Mouse (Mus musculus) Muller cell, postnatal 12 days (primary cell): ENCODE measurements around the gene Btbd6.

Experiments
- DNase-seq: peaks from one replicate; pipeline ENCODE4 v3.0.0-alpha.2; 2015; ENCODE audit errors: inconsistent ontology term

Gene Btbd6

GRCm38 (mm10) chr12:112952926-112953565, 23.2 kb upstream of the Btbd6 start:
- DNase-seq, result no peak

DNA sequence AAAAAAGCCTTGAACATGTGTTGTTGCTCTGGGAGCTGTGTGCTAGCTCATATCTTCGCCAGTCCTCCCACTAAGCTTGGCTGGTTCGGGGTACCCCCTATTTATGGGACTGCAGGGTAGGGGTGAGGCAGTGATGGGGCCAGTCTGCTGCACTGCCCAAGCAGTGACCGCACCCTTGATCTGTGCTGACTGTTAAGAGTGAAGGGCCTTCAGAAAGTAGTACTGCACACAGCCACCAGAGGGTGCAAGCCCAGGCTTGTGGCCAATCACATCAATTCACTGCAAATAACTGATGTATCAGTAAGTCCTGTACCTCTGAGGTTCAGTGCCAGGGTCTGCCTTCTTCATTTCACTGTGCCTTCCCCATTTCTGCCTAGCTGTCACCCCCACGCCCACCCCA, 20.5 kb upstream of the Btbd6 start:
- peak; percentile 50 for DNase-seq

DNA sequence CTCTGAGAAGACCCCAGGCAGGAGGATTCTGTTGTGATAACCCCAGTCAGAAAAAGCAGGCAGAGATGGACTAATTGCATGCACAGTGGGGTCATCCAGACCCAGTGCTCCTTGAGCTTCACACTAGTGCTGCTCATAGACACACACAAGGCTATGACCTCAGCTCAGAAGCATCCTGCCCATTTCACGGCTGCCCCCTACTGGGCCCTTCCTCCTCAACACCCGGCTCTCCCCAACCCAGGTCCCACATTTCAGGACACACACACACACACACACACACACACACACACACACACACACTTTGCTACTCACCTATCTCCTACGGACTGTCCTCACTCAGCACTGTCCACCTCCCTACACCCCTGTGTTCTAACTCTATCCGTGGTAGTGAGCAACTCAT, 18.0 kb upstream of the Btbd6 start:
- peak; percentile 54 for DNase-seq

DNA sequence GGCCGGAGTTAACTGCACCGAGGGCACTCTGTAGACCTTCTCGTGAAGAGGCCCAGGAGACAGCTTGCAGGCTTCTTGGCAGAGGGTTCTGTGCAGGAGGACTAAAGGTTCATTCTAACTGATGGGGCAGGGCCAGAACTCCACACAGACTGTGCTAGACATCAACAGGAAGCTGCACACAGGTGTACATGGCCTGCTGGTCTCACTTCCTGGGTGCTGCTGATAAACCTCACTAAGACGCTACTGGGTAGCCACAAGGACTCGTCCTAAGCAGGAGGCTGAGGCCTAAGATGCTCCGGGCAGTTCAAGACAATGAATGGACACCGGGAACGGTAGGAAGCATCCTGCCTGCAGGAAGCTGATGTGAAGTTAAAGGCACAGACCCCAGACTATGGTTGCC, 16.9 kb upstream of the Btbd6 start:
- no peak for DNase-seq

GRCm38 (mm10) chr12:112961428-112961827, 14.9 kb upstream of the Btbd6 start:
- DNase-seq, result peak; percentile 66

GRCm38 (mm10) chr12:112961872-112962271, 14.4 kb upstream of the Btbd6 start:
- DNase-seq, result no peak

DNA sequence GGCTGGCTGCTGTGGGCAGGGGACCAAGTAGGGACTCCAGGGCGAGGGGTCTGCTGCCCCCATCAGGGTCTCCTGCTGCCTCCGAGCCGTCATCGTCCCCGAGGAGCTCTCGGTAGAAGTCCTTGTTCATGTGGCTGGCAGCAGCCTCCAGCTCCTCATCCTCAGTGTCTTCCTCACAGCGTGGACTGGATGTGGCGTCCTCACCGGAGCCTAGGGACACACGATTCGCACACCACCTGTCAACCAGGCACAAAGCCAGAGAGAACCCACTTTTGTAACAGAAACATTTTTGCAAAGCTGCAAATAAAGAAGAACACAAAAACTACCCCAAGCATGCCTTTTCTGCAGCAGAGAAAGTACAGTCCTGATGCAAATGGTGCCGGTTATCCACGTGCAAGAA, 10.5 kb upstream of the Btbd6 start:
- DNase-seq, result no peak

- no peak for DNase-seq
These were observed 7.3 kb upstream of the Btbd6 start for GRCm38 (mm10) chr12:112968943-112969342.

DNA sequence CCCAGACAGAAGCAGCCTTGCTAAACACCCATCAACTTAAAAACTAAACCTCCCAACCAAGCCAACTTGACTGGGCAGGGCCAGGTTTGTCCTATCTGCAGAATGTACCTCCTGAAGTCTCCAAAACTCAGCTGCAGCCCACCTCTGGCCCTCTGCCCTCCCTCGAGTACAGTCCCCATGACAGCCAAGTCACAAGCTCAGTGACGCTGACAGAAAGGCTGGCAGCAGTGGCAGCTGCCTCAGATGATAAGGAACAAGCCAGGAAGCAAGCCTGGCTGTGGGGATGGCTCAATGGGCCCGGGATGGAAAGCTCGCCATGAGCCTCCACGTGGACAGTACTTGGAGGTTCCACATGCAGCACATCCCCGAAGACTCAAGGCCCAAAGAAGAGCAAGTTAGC, 6.7 kb upstream of the Btbd6 start:
- no peak for DNase-seq

DNA sequence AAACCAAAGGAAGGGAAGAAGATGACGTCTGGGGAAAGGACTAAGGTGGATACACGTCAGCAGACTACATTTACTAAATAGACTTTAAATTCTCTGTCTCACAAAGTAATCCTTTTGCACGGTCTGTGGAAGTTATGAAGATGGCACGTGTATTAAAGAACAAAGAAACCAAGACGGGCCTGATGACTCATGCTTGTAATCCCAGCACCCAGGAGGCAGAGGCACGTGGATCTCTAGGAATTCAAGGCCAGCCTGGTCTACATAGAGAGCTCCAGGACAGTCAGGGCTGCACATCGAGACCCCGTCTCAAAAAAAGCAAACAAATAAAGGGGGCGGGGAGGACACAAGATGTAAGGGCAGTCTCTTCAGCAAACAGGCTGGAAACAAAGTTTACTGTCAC, 1.5 kb upstream of the Btbd6 start:
- no peak for DNase-seq

DNA sequence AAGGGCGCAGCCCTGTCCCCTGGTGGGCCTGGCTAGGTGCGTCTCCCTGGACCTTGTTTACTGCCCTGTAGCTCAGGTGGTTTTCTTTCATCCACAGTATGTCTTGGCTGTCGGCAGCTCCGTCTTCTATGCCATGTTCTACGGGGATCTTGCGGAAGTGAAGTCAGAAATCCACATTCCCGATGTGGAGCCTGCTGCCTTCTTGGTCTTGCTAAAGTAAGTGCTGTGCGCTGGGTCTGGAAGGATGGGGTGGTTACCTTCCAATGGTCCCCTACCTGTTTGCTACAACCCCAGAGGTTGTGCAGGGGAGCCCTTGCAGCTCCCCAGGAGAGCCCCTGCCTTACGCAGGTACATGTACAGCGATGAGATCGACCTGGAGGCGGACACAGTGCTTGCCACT, 874 bp downstream of the Btbd6 start:
- DNase-seq, result no peak

DNA sequence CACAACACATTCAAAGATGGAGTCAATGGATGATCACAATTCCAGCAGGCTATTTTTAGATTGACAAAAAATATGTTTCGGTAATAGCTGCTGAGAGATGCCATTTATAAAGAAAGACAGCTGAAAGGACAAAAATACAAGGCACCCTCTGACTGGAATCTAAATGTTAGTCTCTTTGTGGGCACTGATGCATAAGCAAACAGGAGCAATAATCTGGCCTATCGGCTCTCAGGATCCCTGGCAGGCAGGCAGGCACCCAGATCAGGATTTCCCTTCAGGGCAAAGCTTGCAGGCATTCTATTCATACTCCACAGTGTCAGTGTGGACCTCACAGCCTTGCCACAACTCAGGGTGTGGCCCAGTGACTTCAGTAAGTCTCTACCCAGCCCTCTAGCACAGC, 5.7 kb downstream of the Btbd6 start:
- peak; percentile 67 for DNase-seq

GRCm38 (mm10) chr12:112985346-112985745, 9.1 kb downstream of the Btbd6 start:
- DNase-seq, result no peak

GRCm38 (mm10) chr12:112987877-112988276, 11.6 kb downstream of the Btbd6 start:
- DNase-seq, result no peak

DNA sequence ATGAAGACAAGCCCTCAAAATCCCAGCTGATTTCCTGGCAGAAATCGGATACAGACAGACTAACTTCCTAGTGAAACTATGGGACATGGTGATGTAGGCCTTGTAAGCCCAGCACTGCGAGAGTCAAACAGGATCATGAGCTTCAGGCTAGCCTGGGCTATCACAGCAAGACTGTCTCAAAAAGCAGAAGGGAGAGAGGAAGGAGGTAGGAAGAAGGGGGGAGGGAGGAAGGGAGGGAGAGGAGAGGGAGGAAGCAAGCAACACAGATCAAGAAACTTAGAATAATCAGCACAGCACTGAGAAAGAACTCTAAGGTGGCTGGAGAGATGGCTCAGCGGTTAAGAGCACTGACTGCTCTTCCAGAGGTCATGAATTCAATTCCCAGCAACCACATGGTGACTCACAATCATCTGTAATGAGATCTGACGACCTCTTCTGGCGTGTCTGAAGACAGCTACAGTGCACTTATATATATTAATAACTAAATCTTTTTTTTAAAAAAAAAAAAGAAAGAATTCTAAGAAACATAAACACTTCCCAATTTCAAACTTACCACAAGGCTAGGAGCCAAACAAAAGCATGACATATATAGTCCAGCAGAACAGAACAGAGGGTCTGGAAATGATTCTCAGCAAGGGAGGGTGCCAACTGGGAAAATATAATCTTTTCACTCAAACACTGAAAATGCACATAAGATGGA, 14.6 kb downstream of the Btbd6 start:
- no peak for DNase-seq

- no peak for DNase-seq
These were observed 15.2 kb downstream of the Btbd6 start for GRCm38 (mm10) chr12:112991444-112991843.

DNA sequence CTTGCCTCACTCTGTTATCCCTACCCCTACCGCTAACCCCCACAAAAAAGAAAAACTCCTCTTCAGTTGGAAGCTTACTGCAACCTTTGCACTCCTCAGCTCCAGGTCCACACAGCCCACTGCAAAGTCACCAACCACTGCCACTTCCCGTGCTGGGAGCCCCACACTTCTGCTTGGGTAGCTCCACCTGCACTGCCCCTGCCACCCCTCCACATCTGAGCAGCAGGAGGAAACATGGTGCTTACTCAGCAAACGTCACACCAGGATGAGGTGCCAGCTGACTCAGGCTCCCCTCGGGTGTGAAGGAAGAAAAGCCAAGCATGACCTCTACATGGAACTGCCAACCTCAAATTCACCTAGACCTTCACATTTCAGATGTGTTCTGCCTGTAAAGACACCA, 17.9 kb downstream of the Btbd6 start:
- no peak for DNase-seq

DNA sequence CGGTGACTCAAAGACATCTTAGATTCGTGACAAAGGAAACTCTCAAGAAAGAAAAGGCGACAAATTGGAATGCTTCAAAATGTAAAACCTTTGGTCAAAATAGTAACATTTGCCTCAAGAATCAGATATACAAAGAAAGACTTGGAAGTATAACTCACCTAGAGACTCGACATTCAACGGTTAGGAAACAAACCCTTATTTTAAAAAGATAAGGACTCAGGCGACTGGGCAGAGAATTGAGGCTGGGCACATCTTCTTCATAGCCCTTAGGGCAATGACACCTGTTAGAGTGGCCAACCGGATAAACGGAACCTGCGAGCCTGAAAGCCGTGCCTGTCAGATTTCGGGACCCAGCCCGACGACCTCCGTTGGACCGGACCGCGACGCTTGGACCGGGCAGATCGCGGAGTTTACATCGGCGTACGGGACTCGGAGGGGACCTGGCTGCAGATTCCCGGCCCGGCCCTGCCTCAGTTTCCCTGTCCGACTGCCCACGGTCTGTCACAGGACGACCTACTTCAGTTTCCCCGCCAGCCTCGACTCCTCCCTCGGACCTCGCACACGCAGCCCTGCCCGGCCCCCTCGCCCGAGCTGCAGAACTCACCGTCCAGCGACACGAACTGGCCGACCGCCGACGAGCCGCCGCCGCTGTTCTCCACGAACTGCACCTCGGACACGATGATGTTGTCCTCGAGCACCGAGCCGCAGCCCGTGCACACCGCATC, 23.4 kb downstream of the Btbd6 start:
- DNase-seq, result no peak

GRCm38 (mm10) chr12:113000294-113001132, 24.2 kb downstream of the Btbd6 start, which contains the start of gene Brf1:
TSS of gene Brf1 (minus strand) at chr12:113000704.
- peak; percentile 99 for DNase-seq

GRCm38 (mm10) chr12:113001133-113001474, 24.8 kb downstream of the Btbd6 start:
- no peak for DNase-seq

DNA sequence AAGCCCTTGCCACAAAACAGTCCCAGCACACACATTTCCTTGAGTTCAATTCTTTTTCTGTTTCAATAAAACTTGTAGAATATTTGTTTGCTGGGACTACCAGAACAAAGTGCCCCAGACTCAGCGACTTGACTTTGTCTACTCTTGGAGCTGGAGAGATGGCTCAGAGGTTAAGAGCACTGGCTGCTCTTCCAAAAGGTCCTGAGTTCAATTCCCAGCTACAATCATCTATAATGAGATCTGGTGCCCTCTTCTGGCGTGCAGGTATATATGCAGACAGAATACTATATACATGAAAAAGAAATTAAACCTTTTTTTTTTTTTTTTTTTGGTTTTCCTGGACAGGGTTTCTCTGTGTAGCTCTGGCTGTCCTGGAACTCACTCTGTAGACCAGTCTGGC, 26.4 kb downstream of the Btbd6 start:
- no peak for DNase-seq

DNA sequence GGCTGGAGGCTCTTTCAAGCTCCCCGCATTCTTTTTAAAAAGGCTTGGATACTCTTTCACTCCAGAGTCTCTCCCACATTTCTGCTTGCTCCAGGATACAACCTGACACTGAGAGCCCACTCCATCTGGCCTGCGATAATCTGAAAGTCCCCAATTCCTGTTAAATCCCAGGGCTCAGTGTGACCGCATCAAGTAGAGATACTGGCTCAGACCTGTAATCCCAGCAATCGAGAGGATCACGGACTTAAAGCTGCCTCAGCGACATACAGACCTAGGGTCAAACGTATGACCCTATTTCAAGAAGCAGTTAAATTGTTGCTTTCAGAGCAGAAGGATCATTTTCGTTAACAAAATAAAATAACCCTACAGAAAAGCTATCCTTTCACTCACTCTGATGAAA, 27.7 kb downstream of the Btbd6 start:
- DNase-seq, result no peak
